Mouse (Mus musculus) CH12.LX (cell line): Measurements from ENCODE around the gene Cog1. TPM values are rescaled to one million over a fixed set of nuclear protein-coding genes. Genes with fewer than 3 reads are reported as not detected.

ENCODE experiments used
- DNase-seq: peaks from one replicate; pipeline ENCODE4 v3.0.0-alpha.2; 2013; ENCODE audit errors: extremely low read depth
- H3K27ac ChIP-seq: 2 replicates; pipeline ENCODE4 v1.5.1; 2012; ENCODE audit warnings: low read depth, mild to moderate bottlenecking, control low read depth, moderate library complexity; ENCODE audit not compliant: insufficient read depth
- H3K27me3 ChIP-seq: replicated peaks from 2 replicates; pipeline ENCODE3; 2012; ENCODE audit warnings: inconsistent platforms
- H3K36me3 ChIP-seq, 2 experiments: replicated peaks in 1 of 2; 2 replicates each; pipeline versions ENCODE3 to v1.6.1; 2012; ENCODE audit warnings: inconsistent platforms in 1 of 2, low read length in 1 of 2, mild to moderate bottlenecking in 1 of 2, mixed read lengths in 1 of 2, moderate library complexity in 1 of 2; ENCODE audit not compliant: control insufficient read depth in 1 of 2, insufficient read depth in 1 of 2
- H3K4me1 ChIP-seq, 2 experiments: 2 replicates each; pipeline ENCODE4 v1.6.1; 2012; ENCODE audit warnings: inconsistent platforms in 1 of 2, moderate library complexity in 1 of 2; ENCODE audit not compliant: insufficient read depth in 2 of 2, control insufficient read depth in 1 of 2
- H3K4me2 ChIP-seq: 2 replicates; pipeline ENCODE4 v1.6.1; 2012; ENCODE audit warnings: low read depth, mild to moderate bottlenecking, control low read depth; ENCODE audit not compliant: poor library complexity, insufficient read depth, severe bottlenecking
- H3K4me3 ChIP-seq, 3 experiments: fragments of 150-350 bp in 1 of 3; sonication (generic) in 1 of 3; replicated peaks in 1 of 3; 2 replicates each; pipeline versions ENCODE3 to v1.5.1; 2011 to 2012; ENCODE audit warnings: low read depth in 2 of 3, low read length in 2 of 3, mild to moderate bottlenecking in 2 of 3, moderate library complexity in 2 of 3, control low read depth in 1 of 3, improper control_type of control experiment in 1 of 3, inconsistent platforms in 1 of 3, mixed read lengths in 1 of 3; ENCODE audit not compliant: poor library complexity in 1 of 3
- H3K79me2 ChIP-seq: replicated peaks from 2 replicates; pipeline ENCODE4 v1.6.1; 2012; ENCODE audit warnings: mild to moderate bottlenecking, moderate library complexity; ENCODE audit not compliant: control insufficient read depth, poor library complexity, insufficient read depth, severe bottlenecking; ENCODE audit errors: extremely low read depth
- H3K9ac ChIP-seq: 2 replicates; pipeline ENCODE4 v1.6.1; 2012; ENCODE audit warnings: low read depth, mild to moderate bottlenecking, control low read depth, moderate library complexity; ENCODE audit not compliant: insufficient read depth
- H3K9me3 ChIP-seq: replicated peaks from 2 replicates; pipeline ENCODE3; 2012; ENCODE audit warnings: low read length, inconsistent platforms, mixed read lengths
- BHLHE40 ChIP-seq: IDR thresholded peaks from 2 replicates; pipeline ENCODE4 v1.6.1; 2011; ENCODE audit warnings: mild to moderate bottlenecking, low read depth, low read length, improper control_type of control experiment
- CTCF ChIP-seq, 2 experiments: IDR thresholded peaks in 1 of 2; conservative IDR thresholded peaks in 1 of 2; 2 replicates each; pipeline ENCODE4 v1.5.1; 2011 to 2012; ENCODE audit warnings: low read depth in 2 of 2, low read length in 2 of 2, improper control_type of control experiment in 1 of 2, inconsistent platforms in 1 of 2, mild to moderate bottlenecking in 1 of 2, moderate library complexity in 1 of 2
- ETS1 ChIP-seq: conservative IDR thresholded peaks from 2 replicates; pipeline ENCODE4 v1.6.1; 2012; ENCODE audit warnings: low read depth, mild to moderate bottlenecking, inconsistent platforms, low read length, improper control_type of control experiment, moderate library complexity
- GABPA ChIP-seq: IDR thresholded peaks from 2 replicates; pipeline ENCODE4 v1.6.1; 2012; ENCODE audit warnings: low read depth, low read length, improper control_type of control experiment, inconsistent platforms; ENCODE audit not compliant: insufficient replicate concordance
- HCFC1 ChIP-seq: IDR thresholded peaks from 2 replicates; pipeline ENCODE4 v1.6.1; 2012; ENCODE audit warnings: low read depth, mild to moderate bottlenecking, inconsistent platforms, low read length, improper control_type of control experiment
- KAT2A ChIP-seq: IDR thresholded peaks from 2 replicates; pipeline ENCODE4 v1.6.1; 2012; ENCODE audit warnings: low read length, improper control_type of control experiment, inconsistent platforms; ENCODE audit not compliant: insufficient replicate concordance
- MAZ ChIP-seq: IDR thresholded peaks from 2 replicates; pipeline ENCODE4 v1.6.1; 2012; ENCODE audit warnings: low read depth, mild to moderate bottlenecking, inconsistent platforms, low read length, improper control_type of control experiment, moderate library complexity
- MEF2A ChIP-seq: IDR thresholded peaks from 2 replicates; pipeline ENCODE4 v1.6.1; 2014; ENCODE audit warnings: low read depth, mild to moderate bottlenecking, inconsistent platforms, low read length, improper control_type of control experiment, borderline replicate concordance
- MXI1 ChIP-seq: IDR thresholded peaks from 2 replicates; pipeline ENCODE4 v1.6.1; 2011; ENCODE audit warnings: mild to moderate bottlenecking, low read depth, low read length, improper control_type of control experiment
- NELFE ChIP-seq: IDR thresholded peaks from 2 replicates; pipeline ENCODE4 v1.6.1; 2011; ENCODE audit warnings: low read depth, low read length, improper control_type of control experiment
- NRF1 ChIP-seq: IDR thresholded peaks from 2 replicates; pipeline ENCODE4 v1.6.1; 2014; ENCODE audit warnings: low read depth, mild to moderate bottlenecking, inconsistent platforms, low read length, improper control_type of control experiment, moderate library complexity
- POLR2A ChIP-seq: IDR thresholded peaks from 2 replicates; pipeline ENCODE4 v1.6.1; 2011; ENCODE audit warnings: low read depth, mild to moderate bottlenecking, improper control_type of control experiment, low read length
- RCOR1 ChIP-seq: conservative IDR thresholded peaks from 2 replicates; pipeline ENCODE4 v1.6.1; 2012; ENCODE audit warnings: low read depth, mild to moderate bottlenecking, inconsistent platforms, low read length, improper control_type of control experiment
- SIN3A ChIP-seq: IDR thresholded peaks from 2 replicates; pipeline ENCODE4 v1.6.1; 2012; ENCODE audit warnings: low read length, improper control_type of control experiment, inconsistent platforms
- TBP ChIP-seq: conservative IDR thresholded peaks from 2 replicates; pipeline ENCODE4 v1.6.1; 2011; ENCODE audit warnings: low read depth, low read length, improper control_type of control experiment
- UBTF ChIP-seq: IDR thresholded peaks from 2 replicates; pipeline ENCODE4 v1.6.1; 2012; ENCODE audit warnings: low read depth, mild to moderate bottlenecking, inconsistent platforms, low read length, improper control_type of control experiment, moderate library complexity
- USF1 ChIP-seq: IDR thresholded peaks from 2 replicates; pipeline ENCODE4 v1.6.1; 2014; ENCODE audit warnings: low read depth, mild to moderate bottlenecking, inconsistent platforms, low read length, improper control_type of control experiment
- ZNF384 ChIP-seq: IDR thresholded peaks from 2 replicates; pipeline ENCODE4 v1.6.1; 2012; ENCODE audit warnings: low read depth, low read length, improper control_type of control experiment, inconsistent platforms
- dilution Hi-C: fragments of 300-500 bp; cut with MboI; formaldehyde crosslinking; loops from 2 replicates; pipeline ENCODE4 v1.14.3; 2020; ENCODE audit warnings: low sequenced_read_pairs; ENCODE audit not compliant: extremely low pct_unique_long_range_greater_than_20kb, extremely low pct_ligation_motif_present
- in situ Hi-C: fragments of 300-500 bp; cut with MboI; formaldehyde crosslinking; loops from 3 replicates; pipeline ENCODE4 v1.14.3; 2019; ENCODE audit warnings: low sequenced_read_pairs, low pct_ligation_motif_present, low pct_unique_long_range_greater_than_20kb, mixed read lengths
- polyA plus RNA-seq: library from polyadenylated mRNA; unstranded; fragments of >175 nt; gene quantifications from 2 replicates; pipeline ENCODE4 v1.2.1, GENCODE M21; 2012; ENCODE audit warnings: low read depth; ENCODE audit not compliant: insufficient read length
- total RNA-seq, 2 experiments: library from RNA; depleted of rRNA; stranded (reverse); fragments of 300-350 nt in 1 of 2; fragments of >200 nt in 1 of 2; gene quantifications; 2 replicates each; pipeline ENCODE4 v1.2.3; 2012 to 2014

Cog1 gene
- total and polyA plus RNA-seq, 3 experiments: 15.8 to 38.6 (median 28.2) TPM

DNA sequence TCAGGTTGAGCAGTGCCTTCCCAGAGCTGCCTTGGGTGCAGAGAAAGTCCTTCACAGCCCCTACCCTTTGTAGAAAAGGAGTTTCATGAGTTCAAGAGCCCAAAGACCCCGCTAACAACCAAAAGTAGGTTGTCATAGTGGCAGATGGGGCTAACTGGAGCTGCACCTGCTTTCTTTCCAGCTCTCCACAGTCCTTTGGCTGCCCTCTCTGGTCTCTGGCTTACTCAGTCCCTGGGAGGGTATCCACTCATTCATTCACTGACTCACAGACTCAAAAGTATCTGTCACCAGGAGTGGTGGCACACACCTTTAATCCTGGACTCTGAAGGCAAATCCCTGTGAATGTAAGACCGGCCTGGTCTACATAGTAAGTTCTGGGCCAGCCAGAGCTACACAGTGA is 67.2 kb downstream of the Cog1 start:
- H3K27me3 ChIP-seq: no peaks in the 10 kb centered on the region
- H3K9ac ChIP-seq: no peak overlapping the region
- H3K36me3 ChIP-seq: no peaks in the 10 kb centered on the region
- no peak overlapping the region for H3K4me3 ChIP-seq
- no peak for DNase-seq
- no peaks in the 10 kb centered on the region for H3K79me2 ChIP-seq
- in situ Hi-C loops (loop anchor here (25.0 kb wide), 1 partner anchor 946 kb away; the partner anchor contains the start of gene Rpl38), dilution Hi-C loops (no loop called here)
- TF ChIP-seq ETS1 (no peak), TBP (no peak), RCOR1 (no peak), CTCF (conservative IDR thresholded peaks at IDR 0.05 in 1 of 2, IDR thresholded peaks at IDR 0.05 in 1 of 2; ENCODE audit: low read depth in 2 of 2, low read length in 2 of 2) (no peak), HCFC1 (no peak), POLR2A (no peak), GABPA (no peak), KAT2A (no peak), NELFE (no peak), MAZ (no peak), UBTF (no peak), MXI1 (no peak), SIN3A (no peak), NRF1 (no peak), MEF2A (no peak), ZNF384 (no peak), USF1 (no peak), BHLHE40 (no peak)
- no peak overlapping the region for H3K27ac ChIP-seq
- no peaks in the 10 kb centered on the region for H3K9me3 ChIP-seq
- H3K4me1 ChIP-seq: 0 out of 4 replicates have a peak, but pooled peaks cover 0 to 2% of the 10 kb centered on the region in 2 experiments
- H3K4me2 ChIP-seq: no peak overlapping the region

Other genes with a start within 250 kb of the Cog1 start
- not detected in 2 replicates for gene Sstr2, start 29.8 kb upstream of the Cog1 start, total RNA-seq (2012; rRNA removed)
- gene Sstr2, start 29.8 kb upstream of the Cog1 start, total RNA-seq (2014; rRNA removed): not detected in 2 replicates
- gene Sstr2, start 29.8 kb upstream of the Cog1 start, polyA plus RNA-seq: not detected in 2 replicates
- 52.2 and 54.4 TPM in 2 replicates for gene Slc39a11, start 910 bp downstream of the Cog1 start, total RNA-seq (2012; rRNA removed)
- 43.2 and 44.9 TPM in 2 replicates for gene Slc39a11, start 910 bp downstream of the Cog1 start, total RNA-seq (2014; rRNA removed)
- gene Slc39a11, start 910 bp downstream of the Cog1 start, polyA plus RNA-seq: 51.0 and 53.1 TPM in 2 replicates
- 34.9 and 35.3 TPM in 2 replicates for gene Fam104a, start 35.0 kb downstream of the Cog1 start, total RNA-seq (2012; rRNA removed)
- gene Fam104a, start 35.0 kb downstream of the Cog1 start, total RNA-seq (2014; rRNA removed): 11.6 and 14.6 TPM in 2 replicates
- gene Fam104a, start 35.0 kb downstream of the Cog1 start, polyA plus RNA-seq: 55.0 and 57.0 TPM in 2 replicates
- gene D11Wsu47e, start 35.2 kb downstream of the Cog1 start, total RNA-seq (2012; rRNA removed): 25.1 and 30.1 TPM in 2 replicates
- 25.6 and 29.6 TPM in 2 replicates for gene D11Wsu47e, start 35.2 kb downstream of the Cog1 start, total RNA-seq (2014; rRNA removed)
- gene D11Wsu47e, start 35.2 kb downstream of the Cog1 start, polyA plus RNA-seq: 24.7 and 26.2 TPM in 2 replicates
- 0.13 TPM in 1 of 2 replicates, not detected in the other for gene Cpsf4l, start 60.8 kb downstream of the Cog1 start, total RNA-seq (2012; rRNA removed)
- not detected in 2 replicates for gene Cpsf4l, start 60.8 kb downstream of the Cog1 start, total RNA-seq (2014; rRNA removed)
- 0.43 and 0.53 TPM in 2 replicates for gene Cpsf4l, start 60.8 kb downstream of the Cog1 start, polyA plus RNA-seq
- gene Cdc42ep4, start 102.7 kb downstream of the Cog1 start, total RNA-seq (2012; rRNA removed): 2.6 and 3.4 TPM in 2 replicates
- gene Cdc42ep4, start 102.7 kb downstream of the Cog1 start, total RNA-seq (2014; rRNA removed): 2.3 TPM in 2 replicates
- gene Cdc42ep4, start 102.7 kb downstream of the Cog1 start, polyA plus RNA-seq: 6.7 and 8.1 TPM in 2 replicates